Mouse (Mus musculus) bone marrow, adult 2 months (tissue): ENCODE measurements around the gene Chmp3. TPM values are rescaled to one million over a fixed set of nuclear protein-coding genes. Genes with fewer than 3 reads are reported as not detected.

Experiments
- H3K27ac ChIP-seq: fragments of 200-500 bp; 2 replicates; pipeline ENCODE4 v1.5.1; 2012; ENCODE audit warnings: low read depth, mild to moderate bottlenecking, control low read depth, inconsistent platforms, low read length; ENCODE audit not compliant: control insufficient read depth, poor library complexity, insufficient read depth
- H3K4me1 ChIP-seq: fragments of 200-500 bp; 2 replicates; pipeline ENCODE4 v1.6.1; 2011; ENCODE audit warnings: low read length; ENCODE audit not compliant: control insufficient read depth, insufficient read depth
- H3K4me3 ChIP-seq: fragments of 200-500 bp; replicated peaks from 2 replicates; pipeline ENCODE3; 2011; ENCODE audit warnings: mild to moderate bottlenecking, low read depth, low read length, control low read depth; ENCODE audit not compliant: control insufficient read depth
- CTCF ChIP-seq: fragments of 200-500 bp; IDR thresholded peaks from 2 replicates; pipeline ENCODE4 v1.5.1; 2011; ENCODE audit warnings: low read length, control low read depth; ENCODE audit not compliant: control insufficient read depth, insufficient read depth
- POLR2A ChIP-seq: fragments of 200-500 bp; IDR thresholded peaks from 2 replicates; pipeline ENCODE4 v1.6.1; 2011; ENCODE audit warnings: low read depth, mild to moderate bottlenecking, control low read depth, low read length, borderline replicate concordance; ENCODE audit not compliant: control insufficient read depth
- WGBS: fragments of 180-500 bp; shearing (Covaris S2); methylation state at CpG from one replicate; pipeline ENCODE4 v1.1.7; 2018; 5-methylcytosine and 5-hydroxymethylcytosine counted together
- polyA plus RNA-seq: library from polyadenylated mRNA; stranded (reverse); fragments of >200 nt; gene quantifications from 2 replicates; pipeline ENCODE4 v1.2.4, GENCODE M21; 2011; ENCODE audit warnings: low replicate concordance; ENCODE audit not compliant: missing spikeins, insufficient read depth, insufficient read length

The Chmp3 gene
- polyA plus RNA-seq, 1 experiment, result 180 TPM

DNA sequence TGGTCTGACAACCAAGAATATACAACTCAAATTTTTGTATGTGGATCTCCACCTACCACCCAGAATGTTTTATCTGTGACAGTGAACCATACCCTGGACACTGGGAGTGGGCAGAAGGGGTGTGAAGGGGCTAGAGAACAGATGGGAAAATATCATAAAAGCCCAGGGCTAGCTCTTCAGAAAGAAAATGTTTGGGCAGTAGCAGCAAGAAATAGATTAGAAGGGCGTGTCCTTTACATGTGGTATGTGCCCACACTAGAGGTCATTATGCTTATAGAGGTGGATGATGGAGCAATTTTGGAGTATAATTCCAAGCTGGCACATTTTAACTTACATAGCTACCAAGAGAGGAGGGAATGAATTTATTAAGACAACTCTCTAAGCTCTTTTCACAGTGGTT is 31.8 kb downstream of the Chmp3 start:
- H3K4me3 ChIP-seq, result no peak overlapping the region
- 88% methylated on average over 1 of the region's 1 CpGs for WGBS
- no peaks in the 10 kb centered on the region for H3K4me1 ChIP-seq
- no peak overlapping the region for H3K27ac ChIP-seq
- TF ChIP-seq CTCF (no peak), POLR2A (no peak)

DNA sequence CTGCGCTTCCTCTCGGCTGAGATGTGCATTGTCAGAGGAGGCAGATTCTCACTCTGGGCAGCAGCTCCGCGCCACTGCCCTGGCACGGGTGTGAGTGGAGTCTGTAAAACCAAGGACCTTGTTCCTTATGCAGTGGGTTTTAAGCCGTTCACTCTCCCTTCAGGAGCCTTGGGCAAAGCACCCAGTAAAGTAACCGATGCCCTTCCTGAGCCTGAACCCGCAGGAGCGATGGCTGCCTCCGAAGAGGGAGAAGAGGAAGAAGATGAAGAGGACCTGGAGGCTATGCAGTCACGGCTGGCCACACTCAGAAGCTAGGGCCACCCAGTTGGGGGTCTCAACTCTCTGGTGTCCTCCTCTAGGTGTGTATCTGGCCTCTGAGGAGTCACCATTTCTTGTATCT is 35.9 kb downstream of the Chmp3 start:
- no peak for TF ChIP-seq POLR2A
- no peak for TF ChIP-seq CTCF
- WGBS, result 94% methylated on average over 11 of the region's 11 CpGs
- Histone ChIP-seq H3K4me3 (no peak overlapping the region), H3K27ac (no peak overlapping the region), H3K4me1 (no peaks in the 10 kb centered on the region)

DNA sequence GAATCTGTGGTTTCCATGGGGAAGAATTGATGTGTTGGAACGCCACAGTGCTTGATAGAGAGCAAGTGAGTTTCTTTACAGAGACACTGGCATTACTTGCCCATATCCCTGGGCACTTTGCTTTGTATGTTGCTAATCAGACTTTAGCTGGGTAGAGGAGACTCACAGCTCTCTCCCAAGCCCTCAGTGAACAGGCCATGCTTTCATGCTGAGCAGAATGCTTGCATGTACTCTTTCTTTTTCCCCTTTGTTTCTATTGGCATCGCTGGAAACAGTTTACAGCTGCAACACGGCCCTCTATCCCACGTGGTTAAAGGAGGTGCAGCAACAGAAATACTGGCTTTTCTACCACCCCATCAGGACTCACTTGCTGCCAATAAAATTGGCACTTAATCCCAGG is 39.6 kb downstream of the Chmp3 start:
- Histone ChIP-seq H3K27ac (no peak overlapping the region), H3K4me1 (no peaks in the 10 kb centered on the region), H3K4me3 (no peak overlapping the region)
- TF ChIP-seq CTCF (no peak), POLR2A (no peak)
- WGBS, result 78% methylated on average over 4 of the region's 4 CpGs

DNA sequence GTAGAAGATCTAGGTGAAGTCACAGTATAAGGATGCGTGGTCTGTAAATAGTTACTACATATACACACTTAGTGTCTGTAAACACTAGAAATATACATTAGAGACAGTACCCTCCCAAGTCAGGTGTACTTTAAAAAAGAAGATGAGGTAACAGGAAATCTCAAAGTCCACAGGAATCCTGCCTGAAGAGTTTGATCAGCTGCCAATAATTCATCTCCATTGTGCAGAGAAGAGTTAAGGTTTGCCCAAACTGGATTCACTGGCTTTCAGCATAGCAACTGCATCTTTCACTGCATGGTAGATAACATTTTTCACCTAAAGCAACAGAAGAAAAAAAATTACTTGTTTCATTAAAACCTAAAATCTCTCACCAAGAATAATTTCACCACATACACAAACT is 45.8 kb downstream of the Chmp3 start:
- Histone ChIP-seq H3K27ac (no peak overlapping the region), H3K4me3 (no peak overlapping the region), H3K4me1 (no peaks in the 10 kb centered on the region)
- TF ChIP-seq CTCF, result no peak
- TF ChIP-seq POLR2A, result no peak
- 95% methylated on average over 1 of the region's 1 CpGs for WGBS

DNA sequence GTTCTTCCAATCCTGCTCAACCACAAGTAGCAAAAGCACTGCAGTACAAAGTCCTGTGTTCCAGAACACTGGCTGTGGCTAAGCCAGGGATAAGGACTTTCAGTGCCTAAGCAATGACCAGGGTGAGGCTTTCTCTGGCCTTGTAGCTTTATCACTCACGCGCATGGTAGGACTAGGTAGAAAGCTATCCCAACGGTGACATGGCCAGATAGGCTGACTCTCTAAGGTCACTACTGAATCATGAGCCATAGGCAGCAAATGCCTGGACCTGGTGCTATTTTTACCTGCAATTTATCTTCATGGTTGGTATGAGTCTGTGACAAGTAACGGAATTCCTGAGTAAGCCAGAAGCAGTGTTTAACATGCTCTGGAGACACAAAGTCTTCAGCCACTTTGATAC is 46.6 kb downstream of the Chmp3 start:
- TF ChIP-seq POLR2A (no peak), CTCF (no peak)
- Histone ChIP-seq H3K4me1 (no peaks in the 10 kb centered on the region), H3K4me3 (no peak overlapping the region), H3K27ac (no peak overlapping the region)
- 92% methylated on average over 4 of the region's 4 CpGs for WGBS

DNA sequence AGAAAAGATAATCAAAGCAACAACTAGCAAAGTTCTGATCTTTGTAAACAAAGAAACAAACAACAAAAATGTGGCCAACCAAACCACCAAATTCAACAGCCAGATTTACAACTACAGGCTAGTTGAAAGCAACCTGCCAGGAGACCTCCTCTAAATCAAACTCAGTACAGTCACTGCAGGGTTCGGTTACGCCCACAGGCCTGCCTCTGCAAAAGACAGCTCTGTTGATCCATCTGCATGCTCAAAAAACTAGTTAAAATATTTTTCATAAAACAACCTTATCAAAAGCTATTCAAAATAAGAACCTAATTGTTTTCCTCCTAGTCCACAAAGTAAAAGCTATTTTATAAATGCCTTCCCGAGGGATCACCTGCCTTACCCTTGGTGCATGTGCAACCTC is 64.2 kb downstream of the Chmp3 start:
- Histone ChIP-seq H3K4me1 (no peaks in the 10 kb centered on the region; the same call in 1 of the 2 replicates), H3K27ac (no peak overlapping the region), H3K4me3 (no peak overlapping the region)
- no peak for TF ChIP-seq POLR2A
- no peak for TF ChIP-seq CTCF
- WGBS, result 86% methylated on average over 3 of the region's 3 CpGs

DNA sequence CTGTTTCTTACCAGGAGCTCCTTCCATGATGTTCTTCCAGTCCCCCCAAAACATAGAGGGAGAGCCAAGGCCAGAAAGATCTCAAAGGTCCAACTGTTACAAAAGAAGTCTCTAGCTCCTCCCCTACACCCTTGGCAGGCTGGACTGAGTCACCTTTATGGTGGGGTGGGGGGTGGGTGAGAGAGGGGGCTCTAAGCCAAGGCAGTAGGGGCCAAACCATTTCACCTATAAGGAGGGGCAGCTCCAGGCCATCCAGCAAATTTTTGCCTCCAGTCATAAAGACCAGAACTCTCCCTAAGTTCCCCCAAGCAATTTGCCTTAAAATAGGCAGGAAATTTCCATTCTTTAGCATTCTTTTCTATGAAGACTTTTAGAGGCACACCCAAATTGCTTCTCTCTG is 65.4 kb downstream of the Chmp3 start:
- TF ChIP-seq CTCF (no peak), POLR2A (no peak)
- no peak overlapping the region for H3K27ac ChIP-seq
- no peaks in the 10 kb centered on the region; the same call in 1 of the 2 replicates for H3K4me1 ChIP-seq
- H3K4me3 ChIP-seq, result no peak overlapping the region

DNA sequence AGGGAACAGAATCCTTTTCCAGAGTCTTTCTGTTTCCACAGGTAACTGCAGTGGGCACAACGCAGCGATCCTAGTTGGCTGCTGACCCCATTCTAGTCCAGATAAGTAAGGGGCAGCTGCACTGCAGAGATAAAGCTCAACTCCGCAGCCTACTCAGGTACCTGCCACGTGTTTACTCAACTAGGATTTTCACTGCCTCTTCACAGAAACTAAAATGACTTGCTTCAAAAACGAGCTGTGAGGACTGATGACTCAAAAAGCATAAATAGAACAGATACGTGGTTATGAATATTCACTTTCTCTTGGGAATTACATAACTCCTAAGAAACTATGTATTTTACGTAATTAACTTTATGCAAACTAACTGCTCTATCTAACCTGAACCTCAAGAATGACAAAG is 66.4 kb downstream of the Chmp3 start:
- Histone ChIP-seq H3K27ac (no peak overlapping the region), H3K4me3 (no peak overlapping the region), H3K4me1 (no peaks in the 10 kb centered on the region; the same call in 1 of the 2 replicates)
- no peak for TF ChIP-seq CTCF
- TF ChIP-seq POLR2A, result no peak
- WGBS, result 66% methylated on average over 7 of the region's 7 CpGs

DNA sequence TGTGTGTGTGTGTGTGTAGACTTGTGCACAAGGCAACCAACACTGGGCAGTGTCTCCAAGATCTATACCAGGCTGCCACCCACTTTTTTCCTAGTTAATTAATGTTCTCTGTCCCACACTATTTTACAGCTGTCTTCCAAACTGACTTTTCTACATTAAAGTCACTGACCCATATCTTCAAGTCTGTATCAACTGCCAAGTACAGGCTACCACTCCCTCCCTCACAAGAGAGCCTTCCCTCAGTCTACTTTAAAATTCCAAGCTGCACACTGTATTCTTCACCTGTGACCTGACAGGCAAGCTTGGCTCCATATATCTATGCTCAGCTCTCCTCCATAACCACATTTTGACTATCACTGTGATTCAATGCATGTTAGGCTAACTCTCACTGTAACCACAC is 69.6 kb downstream of the Chmp3 start:
- Histone ChIP-seq H3K4me3 (no peak overlapping the region), H3K27ac (no peak overlapping the region)
- TF ChIP-seq CTCF, result no peak
- TF ChIP-seq POLR2A, result no peak

DNA sequence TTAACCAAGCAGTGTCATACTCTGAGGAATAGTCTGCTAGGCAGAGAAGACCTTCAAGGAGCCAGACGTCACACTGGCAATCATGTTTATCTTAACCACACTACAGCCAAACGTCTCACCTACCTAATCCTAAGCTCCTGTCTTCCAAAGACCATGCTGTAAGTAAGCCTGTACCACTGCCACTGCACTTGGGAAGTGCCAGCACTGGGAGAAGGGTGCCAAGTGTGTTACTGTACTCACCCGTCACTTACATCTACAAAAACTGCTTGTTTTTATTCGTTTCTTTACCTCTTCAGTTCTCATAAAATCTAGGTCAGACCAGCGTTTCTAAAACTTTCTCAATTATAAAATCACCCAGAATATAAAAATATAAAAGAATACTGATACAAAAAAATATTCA is 73.4 kb downstream of the Chmp3 start:
- 84% methylated on average over 5 of the region's 5 CpGs for WGBS
- H3K27ac ChIP-seq, result no peak overlapping the region
- no peaks in the 10 kb centered on the region for H3K4me1 ChIP-seq
- TF ChIP-seq CTCF (no peak), POLR2A (no peak)
- no peak overlapping the region for H3K4me3 ChIP-seq

More for the DNA sequence above, 69.6 kb downstream of the Chmp3 start:
- H3K4me1 ChIP-seq, result no peaks in the 10 kb centered on the region; the same call in 1 of the 2 replicates
